Mouse (Mus musculus) erythroblast, embryonic 14.5 days (primary cell): ENCODE results near the gene Slc30a4.

Experiments used
- GATA1 ChIP-seq: IDR thresholded peaks from 2 replicates; pipeline ENCODE4 v1.6.1; 2012; ENCODE audit warnings: low read length, inconsistent platforms, mixed read lengths
- TAL1 ChIP-seq: IDR thresholded peaks from 3 replicates; pipeline ENCODE4 v1.6.1; 2012; ENCODE audit warnings: low read length, inconsistent platforms, mixed read lengths

- TF ChIP-seq GATA1 (no peak), TAL1 (no peak)
Measured at GRCm38 (mm10) chr2:122665973-122666875, 36.2 kb downstream of the Slc30a4 start.
